Mouse (Mus musculus) liver, embryonic 14.5 days (tissue): Measurements from ENCODE around the gene Thap7.

ENCODE experiments used
- CTCF ChIP-seq: IDR thresholded peaks from 2 replicates; pipeline ENCODE4 v1.5.1; 2016; ENCODE audit warnings: antibody characterized with exemption, low read depth, control low read depth
- EP300 ChIP-seq: IDR thresholded peaks from 2 replicates; pipeline ENCODE4 v1.6.1; 2016; ENCODE audit warnings: antibody characterized with exemption, low read depth

- no peak for TF ChIP-seq CTCF
- no peak for TF ChIP-seq EP300
Observed at GRCm38 (mm10) chr16:17511431-17511830, 19.5 kb downstream of the Thap7 start.
